Mouse (Mus musculus): ENCODE results near the gene B3gat2. TPM values are rescaled to one million over a fixed set of nuclear protein-coding genes. Genes with fewer than 3 reads are reported as not detected.

Gene B3gat2
- polyA plus RNA-seq, 1 experiment from 2014 or later: 0.92 TPM

- ATAC-seq (ENCODE audit: low FRiP score, low read depth): peak; percentile 87
- Histone ChIP-seq H3K4me2 (replicated peaks) (peak overlapping the region; percentile 98), H3K9ac (peak overlapping the region; percentile 66), H3K4me1 (peaks cover 16% of the 10 kb centered on the region), H3K27me3 (peaks cover 62% of the 10 kb centered on the region), H3K27ac (no peak overlapping the region), H3K9me3 (no peaks in the 10 kb centered on the region), H3K36me3 (no peaks in the 10 kb centered on the region), H3K4me3 (peak overlapping the region; percentile 63)
- 3% methylated on average over 65 of the region's 65 CpGs for WGBS
Observed at GRCm38 (mm10) chr1:23762782-23763630, 1.5 kb downstream of the B3gat2 start.

GRCm38 (mm10) chr1:23763726-23764125, 2.2 kb downstream of the B3gat2 start:
- no peak overlapping the region for H3K9ac ChIP-seq
- H3K4me3 ChIP-seq: peak overlapping the region; percentile 63
- peaks cover 16% of the 10 kb centered on the region for H3K4me1 ChIP-seq
- 5% methylated on average over 7 of the region's 7 CpGs for WGBS
- no peaks in the 10 kb centered on the region for H3K9me3 ChIP-seq
- peaks cover 62% of the 10 kb centered on the region for H3K27me3 ChIP-seq
- no peaks in the 10 kb centered on the region for H3K36me3 ChIP-seq
- ATAC-seq (ENCODE audit: low FRiP score, low read depth): no peak
- H3K4me2 ChIP-seq (replicated peaks): peak overlapping the region; percentile 98
- H3K27ac ChIP-seq: no peak overlapping the region

GRCm38 (mm10) chr1:23764710-23765109, 3.2 kb downstream of the B3gat2 start:
- 49% methylated on average over 4 of the region's 4 CpGs for WGBS
- Histone ChIP-seq H3K4me3 (no peak overlapping the region), H3K36me3 (no peaks in the 10 kb centered on the region), H3K27ac (no peak overlapping the region), H3K27me3 (peaks cover 52% of the 10 kb centered on the region), H3K4me2 (replicated peaks) (no peak overlapping the region), H3K9ac (no peak overlapping the region), H3K9me3 (no peaks in the 10 kb centered on the region), H3K4me1 (peaks cover 16% of the 10 kb centered on the region)
- ATAC-seq (ENCODE audit: low FRiP score, low read depth): no peak

GRCm38 (mm10) chr1:23773039-23773438, 11.5 kb downstream of the B3gat2 start:
- no peak for ATAC-seq (ENCODE audit: low FRiP score, low read depth)

GRCm38 (mm10) chr1:23792737-23793533, 31.4 kb downstream of the B3gat2 start:
- Histone ChIP-seq H3K27me3 (no peaks in the 10 kb centered on the region), H3K4me1 (no peaks in the 10 kb centered on the region), H3K4me2 (replicated peaks) (no peak overlapping the region), H3K27ac (no peak overlapping the region), H3K4me3 (no peak overlapping the region), H3K36me3 (no peaks in the 10 kb centered on the region), H3K9me3 (no peaks in the 10 kb centered on the region), H3K9ac (no peak overlapping the region)
- no peak for ATAC-seq (ENCODE audit: low FRiP score, low read depth)
- WGBS: 49% methylated on average over 11 of the region's 11 CpGs

More at GRCm38 (mm10) chr1:23773039-23773438, 11.5 kb downstream of the B3gat2 start:
- Histone ChIP-seq H3K9ac (no peak overlapping the region), H3K27ac (no peak overlapping the region), H3K4me1 (0 out of 2 replicates have a peak, but pooled peaks cover 3% of the 10 kb centered on the region), H3K4me3 (no peak overlapping the region), H3K36me3 (no peaks in the 10 kb centered on the region), H3K27me3 (no peaks in the 10 kb centered on the region; the same call in 1 of the 2 replicates), H3K9me3 (no peaks in the 10 kb centered on the region), H3K4me2 (replicated peaks) (no peak overlapping the region)
- 66% methylated on average over 3 of the region's 3 CpGs for WGBS

- H3K27me3 ChIP-seq: no peaks in the 10 kb centered on the region
- no peaks in the 10 kb centered on the region for H3K9me3 ChIP-seq
- no peak overlapping the region for H3K4me3 ChIP-seq
- H3K9ac ChIP-seq: no peak overlapping the region
- H3K4me1 ChIP-seq: no peaks in the 10 kb centered on the region
- no peak overlapping the region for H3K4me2 ChIP-seq (replicated peaks)
- no peaks in the 10 kb centered on the region for H3K36me3 ChIP-seq
- ATAC-seq (ENCODE audit: low FRiP score, low read depth): no peak
- H3K27ac ChIP-seq: no peak overlapping the region
- 92% methylated on average over 9 of the region's 9 CpGs for WGBS
Observed at GRCm38 (mm10) chr1:23798306-23798705, 36.8 kb downstream of the B3gat2 start.

- Histone ChIP-seq H3K27me3 (no peaks in the 10 kb centered on the region), H3K36me3 (no peaks in the 10 kb centered on the region), H3K9me3 (no peaks in the 10 kb centered on the region), H3K9ac (no peak overlapping the region), H3K4me2 (replicated peaks) (no peak overlapping the region), H3K27ac (no peak overlapping the region), H3K4me3 (no peak overlapping the region), H3K4me1 (no peaks in the 10 kb centered on the region)
- no peak for ATAC-seq (ENCODE audit: low FRiP score, low read depth)
- 48% methylated on average over 5 of the region's 5 CpGs for WGBS
Observed at GRCm38 (mm10) chr1:23821615-23822014, 60.1 kb downstream of the B3gat2 start.

- no peak overlapping the region for H3K4me2 ChIP-seq (replicated peaks)
- peak; percentile 54; the same call in 1 of the 2 replicates for ATAC-seq (ENCODE audit: low FRiP score, low read depth)
- WGBS: 43% methylated on average over 13 of the region's 13 CpGs
- no peak overlapping the region for H3K4me3 ChIP-seq
- no peaks in the 10 kb centered on the region for H3K27me3 ChIP-seq
- H3K27ac ChIP-seq: no peak overlapping the region
- no peaks in the 10 kb centered on the region for H3K9me3 ChIP-seq
- no peaks in the 10 kb centered on the region for H3K4me1 ChIP-seq
- H3K9ac ChIP-seq: no peak overlapping the region
- H3K36me3 ChIP-seq: no peaks in the 10 kb centered on the region
Observed at GRCm38 (mm10) chr1:23826887-23827758, 65.6 kb downstream of the B3gat2 start.

GRCm38 (mm10) chr1:23834246-23834645, 72.7 kb downstream of the B3gat2 start:
- H3K4me1 ChIP-seq: no peaks in the 10 kb centered on the region
- H3K36me3 ChIP-seq: no peaks in the 10 kb centered on the region
- no peak overlapping the region for H3K4me2 ChIP-seq (replicated peaks)
- no peak overlapping the region for H3K27ac ChIP-seq
- ATAC-seq (ENCODE audit: low FRiP score, low read depth): no peak
- H3K4me3 ChIP-seq: no peak overlapping the region
- 85% methylated on average over 7 of the region's 7 CpGs for WGBS
- H3K9ac ChIP-seq: no peak overlapping the region
- no peaks in the 10 kb centered on the region for H3K9me3 ChIP-seq
- no peaks in the 10 kb centered on the region for H3K27me3 ChIP-seq

GRCm38 (mm10) chr1:23834819-23835218, 73.3 kb downstream of the B3gat2 start:
- Histone ChIP-seq H3K9ac (no peak overlapping the region), H3K4me3 (no peak overlapping the region), H3K36me3 (no peaks in the 10 kb centered on the region), H3K9me3 (no peaks in the 10 kb centered on the region), H3K4me2 (replicated peaks) (no peak overlapping the region), H3K27ac (no peak overlapping the region), H3K4me1 (no peaks in the 10 kb centered on the region), H3K27me3 (no peaks in the 10 kb centered on the region)
- WGBS: 63% methylated on average over 9 of the region's 9 CpGs
- no peak for ATAC-seq (ENCODE audit: low FRiP score, low read depth)

GRCm38 (mm10) chr1:23836630-23837029, 75.1 kb downstream of the B3gat2 start:
- Histone ChIP-seq H3K27me3 (no peaks in the 10 kb centered on the region), H3K4me1 (no peaks in the 10 kb centered on the region), H3K9me3 (no peaks in the 10 kb centered on the region), H3K4me3 (no peak overlapping the region), H3K36me3 (no peaks in the 10 kb centered on the region; the same call in 1 of the 2 replicates), H3K27ac (no peak overlapping the region), H3K9ac (no peak overlapping the region), H3K4me2 (replicated peaks) (no peak overlapping the region)
- 82% methylated on average over 4 of the region's 4 CpGs for WGBS
- ATAC-seq (ENCODE audit: low FRiP score, low read depth): no peak

Measured in limb, embryonic 13.5 days (tissue).